In genomic region chr13:52924457-52924856, GRCm38 (mm10) we compare ENCODE assay signal across 16 mouse cellular contexts.
"Had no signal": no experiment of that assay in that cellular context is flagged by ENCODE, and none has a peak within 500 bp of the region (broad histone marks: within the 10 kb centered on the region; RNA-seq: fewer than 3 reads in every experiment).

No protein-coding gene starts in this region.

- DNase-seq: kidney, adult 11 months; kidney, adult 8-10 months; kidney, postnatal 14 days; layer of hippocampus, adult 9-11 months; liver, embryonic 13.5 days; lung, embryonic 14.5 days; right cerebral cortex, adult 18-20 months; right cerebral cortex, postnatal 14 days; spleen, adult 18-20 months had no signal

- H3K9me3 ChIP-seq: intestine, embryonic 15.5 days; liver, embryonic 13.5 days; midbrain, embryonic 13.5 days; neural tube, embryonic 12.5 days; neural tube, embryonic 15.5 days; stomach, embryonic 15.5 days had no signal

- H3K4me3 ChIP-seq: intestine, embryonic 15.5 days; layer of hippocampus, adult 2 months; liver, embryonic 13.5 days; midbrain, embryonic 13.5 days; neural tube, embryonic 12.5 days; neural tube, embryonic 15.5 days; stomach, embryonic 15.5 days had no signal

- H3K36me3 ChIP-seq: intestine, embryonic 15.5 days; liver, embryonic 13.5 days; midbrain, embryonic 13.5 days; neural tube, embryonic 12.5 days; neural tube, embryonic 15.5 days; stomach, embryonic 15.5 days had no signal

- H3K9ac ChIP-seq: intestine, embryonic 15.5 days; liver, embryonic 13.5 days; lung, embryonic 14.5 days; midbrain, embryonic 13.5 days; neural tube, embryonic 12.5 days; neural tube, embryonic 15.5 days; stomach, embryonic 15.5 days had no signal

- H3K27me3 ChIP-seq: intestine, embryonic 15.5 days; liver, embryonic 13.5 days; midbrain, embryonic 13.5 days; neural tube, embryonic 12.5 days; neural tube, embryonic 15.5 days; stomach, embryonic 15.5 days had no signal

- H3K4me2 ChIP-seq: intestine, embryonic 15.5 days; liver, embryonic 13.5 days; lung, embryonic 14.5 days; midbrain, embryonic 13.5 days; neural tube, embryonic 12.5 days; neural tube, embryonic 15.5 days; stomach, embryonic 15.5 days had no signal

- H3K27ac ChIP-seq: intestine, embryonic 15.5 days; layer of hippocampus, adult 2 months; liver, embryonic 13.5 days; macrophage; midbrain, embryonic 13.5 days; neural tube, embryonic 12.5 days; neural tube, embryonic 15.5 days; stomach, embryonic 15.5 days had no signal
